ENCODE assay signal across 28 mouse cellular contexts in genomic region chr19:42740163-42740899, GRCm38 (mm10). TPM values are rescaled to one million over a fixed set of nuclear protein-coding genes. Genes with fewer than 3 reads are reported as not detected.
DNase-seq lines count a peak whose midpoint lies in the region; ATAC-seq and TF ChIP-seq lines count a peak whose summit lies in the region.
"Had no signal": no experiment of that assay in that cellular context is flagged by ENCODE, and none has a peak within 500 bp of the region (broad histone marks: within the 10 kb centered on the region; RNA-seq: fewer than 3 reads in every experiment).

No protein-coding gene starts in this region.

- no peak overlapping the region for H3K4me2 ChIP-seq in intestine, embryonic 16.5 days (ENCODE audit: low read depth, low read length)
- H3K4me2 ChIP-seq in intestine, embryonic 15.5 days (replicated peaks), result no peak overlapping the region
- H3K4me2 ChIP-seq in liver, embryonic 11.5 days, result no peak overlapping the region
- no peak overlapping the region for H3K4me2 ChIP-seq in liver, embryonic 15.5 days
- no peak overlapping the region for H3K4me2 ChIP-seq in liver, embryonic 12.5 days
- peak overlapping the region; percentile 0; the same call in 1 of the 2 replicates for H3K4me2 ChIP-seq in liver, postnatal 0 days (ENCODE audit: low read depth, low read length)
- H3K4me2 ChIP-seq: embryonic facial prominence, embryonic 13.5 days; embryonic facial prominence, embryonic 15.5 days; forebrain, embryonic 12.5 days had no signal

- peak; percentile 64 for DNase-seq in liver, adult 2 months (ENCODE audit: extremely low read depth, low read depth, low spot score)
- no peak for DNase-seq in liver, embryonic 11.5 days (ENCODE audit: low spot score)
- DNase-seq in liver, postnatal 0 days, result peak; percentile 44
- DNase-seq in retina, postnatal 1 day, result no peak
- DNase-seq: adrenal gland, adult 2 months; adrenal gland, postnatal 10 days; adrenal gland, postnatal 25 days; B cell, adult 2 months; cerebellum, adult 11 months; cerebellum, adult 18-20 months; cerebellum, adult 8-10 months; cerebellum, adult 9-11 months; cerebellum, postnatal 14 days; cerebellum, postnatal 36 days; embryo, embryonic 11 days had no signal

- no peak for TF ChIP-seq EP300 in liver, postnatal 0 days (IDR thresholded peaks at IDR 0.05; ENCODE audit: low read depth)

- H3K79me2 ChIP-seq in liver, adult 2 months (ENCODE audit: control insufficient read depth, insufficient read depth, low read length), result no peaks in the 10 kb centered on the region

- peaks cover 28% of the 10 kb centered on the region for H3K4me1 ChIP-seq in intestine, embryonic 16.5 days (ENCODE audit: control insufficient read depth, insufficient read depth, low read length)
- peaks cover 27% of the 10 kb centered on the region for H3K4me1 ChIP-seq in intestine, embryonic 15.5 days (replicated peaks)
- H3K4me1 ChIP-seq in liver, adult 2 months (ENCODE audit: control insufficient read depth, insufficient read depth, low read length), result peaks cover 10% of the 10 kb centered on the region
- H3K4me1 ChIP-seq in liver, embryonic 11.5 days (replicated peaks; ENCODE audit: control insufficient read depth, insufficient read depth, low read length), result peaks cover 24% of the 10 kb centered on the region
- H3K4me1 ChIP-seq in liver, embryonic 15.5 days (replicated peaks), result peaks cover 20% of the 10 kb centered on the region
- H3K4me1 ChIP-seq in liver, embryonic 12.5 days, result peaks cover 48% of the 10 kb centered on the region
- H3K4me1 ChIP-seq in liver, postnatal 0 days (ENCODE audit: insufficient read depth), result peaks cover 9% of the 10 kb centered on the region

- no peaks in the 10 kb centered on the region for H3K27me3 ChIP-seq in intestine, embryonic 16.5 days (replicated peaks; ENCODE audit: control insufficient read depth, insufficient read depth, low read length)
- H3K27me3 ChIP-seq in intestine, embryonic 15.5 days (replicated peaks), result no peaks in the 10 kb centered on the region
- H3K27me3 ChIP-seq in liver, adult 2 months (ENCODE audit: control insufficient read depth, insufficient read depth, low read length), result no peaks in the 10 kb centered on the region
- H3K27me3 ChIP-seq in liver, embryonic 11.5 days (replicated peaks; ENCODE audit: control insufficient read depth, insufficient read depth, low read length), result no peaks in the 10 kb centered on the region
- no peaks in the 10 kb centered on the region for H3K27me3 ChIP-seq in liver, embryonic 15.5 days
- peaks cover 14% of the 10 kb centered on the region; the same call in 1 of the 2 replicates for H3K27me3 ChIP-seq in liver, embryonic 12.5 days (replicated peaks)
- no peaks in the 10 kb centered on the region for H3K27me3 ChIP-seq in liver, postnatal 0 days (ENCODE audit: insufficient read depth, low read length)
- H3K27me3 ChIP-seq: embryonic facial prominence, embryonic 13.5 days; embryonic facial prominence, embryonic 15.5 days had no signal

- TF ChIP-seq POLR2A in liver, adult 2 months (IDR thresholded peaks at IDR 0.05; ENCODE audit: extremely low read depth, insufficient read depth, low read length), result no peak

- H3K4me3 ChIP-seq in intestine, embryonic 16.5 days (ENCODE audit: low read length), result no peak overlapping the region
- no peak overlapping the region for H3K4me3 ChIP-seq in intestine, embryonic 15.5 days (replicated peaks)
- H3K4me3 ChIP-seq in liver, adult 2 months (ENCODE audit: insufficient read depth, low read depth, low read length), result no peak overlapping the region
- H3K4me3 ChIP-seq in liver, embryonic 11.5 days (ENCODE audit: low read depth, low read length), result no peak overlapping the region
- no peak overlapping the region for H3K4me3 ChIP-seq in liver, embryonic 15.5 days (replicated peaks)
- no peak overlapping the region for H3K4me3 ChIP-seq in liver, embryonic 12.5 days
- no peak overlapping the region for H3K4me3 ChIP-seq in liver, postnatal 0 days (ENCODE audit: low read depth, low read length)
- H3K4me3 ChIP-seq: embryonic facial prominence, embryonic 13.5 days; embryonic facial prominence, embryonic 15.5 days; erythroblast, embryonic 14.5 days; forebrain, embryonic 10.5 days; forebrain, embryonic 12.5 days had no signal

- no peaks in the 10 kb centered on the region for H3K36me3 ChIP-seq in intestine, embryonic 16.5 days (ENCODE audit: control insufficient read depth, insufficient read depth, low read length)
- H3K36me3 ChIP-seq in intestine, embryonic 15.5 days, result no peaks in the 10 kb centered on the region
- H3K36me3 ChIP-seq in liver, adult 2 months (ENCODE audit: control insufficient read depth, insufficient read depth, low read length), result no peaks in the 10 kb centered on the region
- no peaks in the 10 kb centered on the region for H3K36me3 ChIP-seq in liver, embryonic 11.5 days (ENCODE audit: control insufficient read depth, insufficient read depth, low read length)
- no peaks in the 10 kb centered on the region for H3K36me3 ChIP-seq in liver, embryonic 15.5 days (replicated peaks)
- no peaks in the 10 kb centered on the region for H3K36me3 ChIP-seq in liver, embryonic 12.5 days
- peaks cover 2% of the 10 kb centered on the region; the same call in 1 of the 2 replicates for H3K36me3 ChIP-seq in liver, postnatal 0 days (replicated peaks; ENCODE audit: insufficient read depth, low read length)
- H3K36me3 ChIP-seq: embryonic facial prominence, embryonic 13.5 days; embryonic facial prominence, embryonic 15.5 days; forebrain, embryonic 10.5 days; forebrain, embryonic 12.5 days had no signal

- 81% methylated on average over 8 of the region's 8 CpGs for WGBS in intestine, embryonic 16.5 days
- WGBS in intestine, embryonic 15.5 days, result 80% methylated on average over 8 of the region's 8 CpGs
- 35% methylated on average over 8 of the region's 8 CpGs for WGBS in liver, adult 2 months
- 72% methylated on average over 8 of the region's 8 CpGs for WGBS in liver, embryonic 11.5 days
- 49% methylated on average over 8 of the region's 8 CpGs for WGBS in liver, embryonic 15.5 days (ENCODE audit: insufficient replicate concordance)
- 66% methylated on average over 8 of the region's 8 CpGs for WGBS in liver, embryonic 12.5 days (ENCODE audit: insufficient replicate concordance)
- 61% methylated on average over 8 of the region's 8 CpGs for WGBS in liver, postnatal 0 days (ENCODE audit: insufficient replicate concordance)

- 0 out of 2 replicates have a peak overlapping the region, but pooled peaks have one; percentile 13 for H3K9ac ChIP-seq in intestine, embryonic 16.5 days (ENCODE audit: low read depth, low read length)
- H3K9ac ChIP-seq in intestine, embryonic 15.5 days, result no peak overlapping the region
- H3K9ac ChIP-seq in liver, adult 2 months (ENCODE audit: low read depth, low read length), result no peak overlapping the region
- H3K9ac ChIP-seq in liver, embryonic 11.5 days (ENCODE audit: low read depth, low read length), result no peak overlapping the region
- H3K9ac ChIP-seq in liver, embryonic 15.5 days, result no peak overlapping the region
- no peak overlapping the region for H3K9ac ChIP-seq in liver, embryonic 12.5 days
- no peak overlapping the region for H3K9ac ChIP-seq in liver, postnatal 0 days (replicated peaks)
- H3K9ac ChIP-seq: embryonic facial prominence, embryonic 13.5 days; embryonic facial prominence, embryonic 15.5 days; forebrain, embryonic 12.5 days had no signal

- peak; percentile 14; the same call in 1 of the 2 replicates for ATAC-seq in intestine, embryonic 16.5 days
- ATAC-seq in intestine, embryonic 15.5 days, result no peak; the same call in 1 of the 2 replicates
- no peak for ATAC-seq in liver, embryonic 11.5 days (replicated peaks; ENCODE audit: low FRiP score)
- peak; percentile 33; the same call in 1 of the 2 replicates for ATAC-seq in liver, embryonic 15.5 days (ENCODE audit: insufficient read depth)
- no peak for ATAC-seq in liver, embryonic 12.5 days
- ATAC-seq in liver, postnatal 0 days, result peak; percentile 89
- ATAC-seq: CD4-positive, CD25-positive, alpha-beta regulatory T cell, adult 4 months; forebrain, embryonic 14.5 days had no signal

- no peaks in the 10 kb centered on the region for H3K9me3 ChIP-seq in intestine, embryonic 16.5 days (ENCODE audit: control insufficient read depth, low read length)
- H3K9me3 ChIP-seq in intestine, embryonic 15.5 days, result no peaks in the 10 kb centered on the region
- H3K9me3 ChIP-seq in liver, embryonic 11.5 days (ENCODE audit: control insufficient read depth, low read length), result no peaks in the 10 kb centered on the region
- no peaks in the 10 kb centered on the region for H3K9me3 ChIP-seq in liver, embryonic 15.5 days (replicated peaks)
- no peaks in the 10 kb centered on the region for H3K9me3 ChIP-seq in liver, embryonic 12.5 days (replicated peaks)
- no peaks in the 10 kb centered on the region for H3K9me3 ChIP-seq in liver, postnatal 0 days (ENCODE audit: low read length)
- H3K9me3 ChIP-seq: embryonic facial prominence, embryonic 13.5 days; embryonic facial prominence, embryonic 15.5 days; forebrain, embryonic 10.5 days; forebrain, embryonic 12.5 days; G1E had no signal

- no peak overlapping the region for H3K27ac ChIP-seq in intestine, embryonic 16.5 days (ENCODE audit: low read length)
- no peak overlapping the region for H3K27ac ChIP-seq in intestine, embryonic 15.5 days
- no peak overlapping the region for H3K27ac ChIP-seq in liver, adult 2 months (replicated peaks; ENCODE audit: insufficient read depth, low read depth, low read length)
- H3K27ac ChIP-seq in liver, embryonic 11.5 days (ENCODE audit: low read depth, low read length), result no peak overlapping the region
- H3K27ac ChIP-seq in liver, embryonic 15.5 days (replicated peaks), result no peak overlapping the region
- no peak overlapping the region for H3K27ac ChIP-seq in liver, embryonic 12.5 days
- peak overlapping the region; percentile 64 for H3K27ac ChIP-seq in liver, postnatal 0 days (ENCODE audit: low read depth)
- H3K27ac ChIP-seq: forebrain, embryonic 10.5 days; forebrain, embryonic 12.5 days had no signal

- no peak for TF ChIP-seq CTCF in liver, adult 2 months (IDR thresholded peaks at IDR 0.05; ENCODE audit: low read depth, low read length)
- TF ChIP-seq CTCF in liver, postnatal 0 days (IDR thresholded peaks at IDR 0.05; ENCODE audit: low read depth), result no peak

RNA-seq across cellular contexts. Expression of gene Pyroxd2, which starts 12.2 kb away (rescaled TPM):
- polyA plus RNA-seq in intestine, embryonic 16.5 days (2015; fragmentation: Nextera tagmentation; extraction: Ambion mirVana), result 11.0 and 14.0 TPM in 2 replicates
- 5.9 and 6.3 TPM in 2 replicates for polyA plus RNA-seq in intestine, embryonic 15.5 days (2015; fragmentation: Nextera tagmentation; extraction: Ambion mirVana)
- total RNA-seq in liver, adult 2 months (2014; rRNA removed), result 6.6 and 9.2 TPM in 2 replicates
- polyA plus RNA-seq in liver, adult 2 months (2012; rRNA removed), result 14.8 and 18.3 TPM in 2 replicates
- polyA plus RNA-seq in liver, embryonic 11.5 days (2014; fragmentation: Nextera tagmentation; extraction: Ambion mirVana), result 1.1 and 1.2 TPM in 2 replicates
- polyA plus RNA-seq in liver, embryonic 15.5 days (2015; fragmentation: Nextera tagmentation; extraction: Ambion mirVana), result 3.5 and 4.2 TPM in 2 replicates
- 1.3 and 1.5 TPM in 2 replicates for polyA plus RNA-seq in liver, embryonic 12.5 days (2016; fragmentation: Nextera tagmentation; extraction: Ambion mirVana)
- polyA plus RNA-seq in liver, postnatal 0 days (2015; fragmentation: Nextera tagmentation; extraction: Ambion mirVana), result 5.8 and 7.5 TPM in 2 replicates
- total RNA-seq: CH12.LX had no signal

RNA-seq across cellular contexts. Expression of gene Hps1, which starts 39.4 kb away (rescaled TPM):
- polyA plus RNA-seq in intestine, embryonic 16.5 days (2015; fragmentation: Nextera tagmentation; extraction: Ambion mirVana), result 18.6 and 20.3 TPM in 2 replicates
- 16.7 and 17.0 TPM in 2 replicates for polyA plus RNA-seq in intestine, embryonic 15.5 days (2015; fragmentation: Nextera tagmentation; extraction: Ambion mirVana)
- total RNA-seq in liver, adult 2 months (2014; rRNA removed), result 3.1 and 3.8 TPM in 2 replicates
- polyA plus RNA-seq in liver, adult 2 months (2012; rRNA removed), result 9.4 and 14.3 TPM in 2 replicates
- polyA plus RNA-seq in liver, embryonic 11.5 days (2014; fragmentation: Nextera tagmentation; extraction: Ambion mirVana), result 19.5 and 20.8 TPM in 2 replicates
- polyA plus RNA-seq in liver, embryonic 15.5 days (2015; fragmentation: Nextera tagmentation; extraction: Ambion mirVana), result 7.1 and 7.4 TPM in 2 replicates
- 12.2 and 13.6 TPM in 2 replicates for polyA plus RNA-seq in liver, embryonic 12.5 days (2016; fragmentation: Nextera tagmentation; extraction: Ambion mirVana)
- 4.7 and 5.3 TPM in 2 replicates for polyA plus RNA-seq in liver, postnatal 0 days (2015; fragmentation: Nextera tagmentation; extraction: Ambion mirVana)

Comparison
In these comparisons a context has a peak if more than half of its experiments do, and no peak if none do; other contexts are left out.
1. ATAC-seq: peak in intestine, embryonic 16.5 days (single experiment), liver, embryonic 15.5 days (single experiment) and liver, postnatal 0 days (single experiment); none in intestine, embryonic 15.5 days (single experiment), liver, embryonic 11.5 days (single experiment) and liver, embryonic 12.5 days (single experiment).
2. DNase-seq: peak in liver, adult 2 months (single experiment) and liver, postnatal 0 days (single experiment); none in liver, embryonic 11.5 days (single experiment) and retina, postnatal 1 day (single experiment).